Mouse (Mus musculus) testis, adult 2 months (tissue): ENCODE measurements around the gene Zfp69.

ENCODE experiments used
- CTCF ChIP-seq: fragments of 200-500 bp; IDR thresholded peaks from 2 replicates; pipeline ENCODE4 v1.5.1; 2012; ENCODE audit warnings: low read depth, mild to moderate bottlenecking, inconsistent platforms, low read length, moderate library complexity; ENCODE audit not compliant: control insufficient read depth, insufficient read depth, insufficient replicate concordance
- POLR2A ChIP-seq: fragments of 200-500 bp; IDR thresholded peaks from 2 replicates; pipeline ENCODE4 v1.6.1; 2012; ENCODE audit warnings: low read depth, mild to moderate bottlenecking, inconsistent platforms, low read length, moderate library complexity; ENCODE audit not compliant: control insufficient read depth

DNA sequence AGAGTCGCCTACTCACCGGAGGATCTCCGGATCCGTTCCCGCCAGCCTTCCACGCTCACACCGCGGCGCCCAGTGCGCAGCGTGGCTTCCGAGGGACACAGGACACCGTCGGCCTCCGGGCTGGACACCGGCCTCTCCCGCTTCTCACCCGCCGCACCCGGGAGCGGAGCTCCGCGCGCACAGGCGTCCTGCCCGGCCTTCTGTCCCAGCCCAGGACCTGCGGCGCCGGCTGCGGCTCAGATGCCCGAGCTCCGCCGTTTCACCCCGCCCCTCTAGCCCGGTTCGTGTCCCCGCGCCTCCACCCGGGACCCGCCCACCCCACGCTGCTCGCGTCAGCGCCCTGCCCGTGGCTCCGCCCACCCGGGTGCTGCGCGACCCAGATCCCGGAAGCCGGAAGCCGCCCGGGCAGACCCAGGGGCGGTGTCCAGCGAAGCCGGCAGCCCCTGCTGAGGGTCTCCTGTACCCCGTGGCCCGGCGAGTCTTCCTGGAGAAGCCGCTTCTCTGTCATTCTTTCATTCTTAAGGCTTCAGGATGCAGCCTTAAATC lies at the start of gene Zfp69:
- TF ChIP-seq POLR2A (peak; percentile 85), CTCF (no peak)
